Mouse (Mus musculus) cortical plate, adult 2 months (tissue): ENCODE results near the gene Kif1b.
A peak's percentile ranks its signal among the peaks of the same experiment; 100 is the strongest.

ENCODE experiments used
- CTCF ChIP-seq: fragments of 200-500 bp; IDR thresholded peaks from 2 replicates; pipeline ENCODE4 v1.5.1; 2011; ENCODE audit warnings: mild to moderate bottlenecking, control low read depth, low read length; ENCODE audit not compliant: insufficient read depth; ENCODE audit errors: extremely low read depth
- POLR2A ChIP-seq: fragments of 200-500 bp; IDR thresholded peaks from 2 replicates; pipeline ENCODE4 v1.6.1; 2011; ENCODE audit warnings: mild to moderate bottlenecking, low read length, control low read depth; ENCODE audit not compliant: insufficient read depth; ENCODE audit errors: extremely low read depth

DNA sequence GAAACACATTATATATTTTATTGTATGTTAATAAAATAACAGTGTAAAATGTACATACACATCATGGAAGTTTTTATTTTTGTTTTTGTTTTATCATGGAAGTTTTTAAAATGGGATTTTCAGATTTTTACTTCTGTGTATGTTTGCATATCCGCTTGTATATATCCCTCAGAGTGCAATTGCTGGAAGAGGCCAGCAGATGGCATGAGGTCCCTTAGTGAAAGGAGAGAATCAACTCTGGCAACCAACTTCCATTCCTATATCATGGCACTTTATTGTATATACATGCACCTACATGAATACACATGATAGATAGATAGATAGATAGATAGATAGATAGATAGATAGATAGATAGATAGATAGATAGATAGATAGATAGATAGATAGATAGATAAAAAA is 34.4 kb downstream of the Kif1b start:
- no peak for TF ChIP-seq POLR2A
- peak; percentile 23; the same call in 1 of the 2 replicates for TF ChIP-seq CTCF
